Mouse (Mus musculus): ENCODE measurements around the gene Mex3d. TPM values are rescaled to one million over a fixed set of nuclear protein-coding genes. Genes with fewer than 3 reads are reported as not detected.

Gene Mex3d
- total RNA-seq, 2 experiments from 2014 or later: 20.1 to 20.7 TPM

- no peak for DNase-seq (ENCODE audit: low spot score in 2 of 2)
These were observed 55.6 kb downstream of the Mex3d start for GRCm38 (mm10) chr10:80331636-80332524.

GRCm38 (mm10) chr10:80330888-80331287, 56.6 kb downstream of the Mex3d start:
- no peak for DNase-seq (ENCODE audit: low spot score in 2 of 2)

Small RNA genes within 50 kb of the gene (microRNA-seq; reads per million reads assigned to microRNA genes)
- gene Gm22721: 0 reads per million in 2 experiments

Other genes with a start within 250 kb of the Mex3d start
- gene Atp5d, start 249.0 kb downstream of the Mex3d start, total RNA-seq (2021): 100 to 1,000 TPM; 367 to 371 TPM
- 100 to 1,000 TPM; 418 to 437 TPM for gene Cbarp, start 246.8 kb downstream of the Mex3d start, total RNA-seq (2021)
- gene Midn, start 239.4 kb downstream of the Mex3d start, total RNA-seq (2021): 100 to 1,000 TPM; 105 TPM
- gene Cirbp, start 221.7 kb downstream of the Mex3d start, total RNA-seq (2021): 10 to 100 TPM; 89.7 to 94.6 TPM
- 1 to 10 TPM; 6.8 to 7.0 TPM for gene 1600002K03Rik, start 214.7 kb downstream of the Mex3d start, total RNA-seq (2021)
- 1 to 10 TPM; 7.0 to 8.2 TPM for gene Efna2, start 208.2 kb downstream of the Mex3d start, total RNA-seq (2021)
- gene Mum1, start 161.2 kb downstream of the Mex3d start, total RNA-seq (2021): 10 to 100 TPM; 32.2 to 39.3 TPM
- gene Ndufs7, start 138.5 kb downstream of the Mex3d start, total RNA-seq (2021): 100 to 1,000 TPM; 219 to 232 TPM
- gene Gamt, start 126.6 kb downstream of the Mex3d start, total RNA-seq (2021): 10 to 100 TPM; 16.2 to 21.2 TPM
- 10 to 100 TPM; 75.6 to 81.7 TPM for gene Dazap1, start 126.2 kb downstream of the Mex3d start, total RNA-seq (2021)
- gene Rps15, start 95.2 kb downstream of the Mex3d start, total RNA-seq (2021): 1,000 to 10,000 TPM in 1 of 2 experiments, 100 to 1,000 TPM in 1; 965 to 1,061 TPM
- 100 to 1,000 TPM; 106 to 109 TPM for gene Apc2, start 91.7 kb downstream of the Mex3d start, total RNA-seq (2021)
- 10 to 100 TPM; 25.1 to 28.5 TPM for gene 2310011J03Rik, start 67.1 kb downstream of the Mex3d start, total RNA-seq (2021)
- gene Pcsk4, start 58.2 kb downstream of the Mex3d start, total RNA-seq (2021): 1 to 10 TPM; 4.8 to 6.9 TPM
- gene Reep6, start 57.7 kb downstream of the Mex3d start, total RNA-seq (2021): 10 to 100 TPM; 13.4 to 13.5 TPM
- gene Adamtsl5, start 39.2 kb downstream of the Mex3d start, total RNA-seq (2021): 10 to 100 TPM in 1 of 2 experiments, 1 to 10 TPM in 1; 8.8 to 10.4 TPM
- gene Plk5, start 31.2 kb downstream of the Mex3d start, total RNA-seq (2021): 10 to 100 TPM; 25.8 to 34.6 TPM
- gene Mbd3, start 11.9 kb upstream of the Mex3d start, total RNA-seq (2021): 100 to 1,000 TPM; 143 to 166 TPM
- 100 to 1,000 TPM; 383 to 388 TPM for gene Uqcr11, start 19.2 kb upstream of the Mex3d start, total RNA-seq (2021)
- 10 to 100 TPM; 25.4 to 29.8 TPM for gene Tcf3, start 46.0 kb upstream of the Mex3d start, total RNA-seq (2021)
- gene Onecut3, start 107.2 kb upstream of the Mex3d start, total RNA-seq (2021): not detected
- gene Atp8b3, start 151.5 kb upstream of the Mex3d start, total RNA-seq (2021): under 1 TPM; 0.12 to 0.21 TPM
- 10 to 100 TPM; 41.4 to 42.3 TPM for gene Rexo1, start 173.9 kb upstream of the Mex3d start, total RNA-seq (2021)
- gene Klf16, start 189.7 kb upstream of the Mex3d start, total RNA-seq (2021): 10 to 100 TPM; 54.8 to 68.7 TPM
- 100 to 1,000 TPM; 179 to 185 TPM for gene Abhd17a, start 202.7 kb upstream of the Mex3d start, total RNA-seq (2021)
- gene Scamp4, start 215.2 kb upstream of the Mex3d start, total RNA-seq (2021): 10 to 100 TPM; 49.1 to 50.5 TPM
- gene Adat3, start 215.2 kb upstream of the Mex3d start, total RNA-seq (2021): 1 to 10 TPM; 2.3 to 6.4 TPM
- 1 to 10 TPM; 3.5 to 3.7 TPM for gene Gm49322, start 218.4 kb upstream of the Mex3d start, total RNA-seq (2021)
- 100 to 1,000 TPM; 253 to 267 TPM for gene Csnk1g2, start 235.2 kb upstream of the Mex3d start, total RNA-seq (2021)